Comparison of ENCODE assay signal across 24 mouse cellular contexts in the genomic region with DNA sequence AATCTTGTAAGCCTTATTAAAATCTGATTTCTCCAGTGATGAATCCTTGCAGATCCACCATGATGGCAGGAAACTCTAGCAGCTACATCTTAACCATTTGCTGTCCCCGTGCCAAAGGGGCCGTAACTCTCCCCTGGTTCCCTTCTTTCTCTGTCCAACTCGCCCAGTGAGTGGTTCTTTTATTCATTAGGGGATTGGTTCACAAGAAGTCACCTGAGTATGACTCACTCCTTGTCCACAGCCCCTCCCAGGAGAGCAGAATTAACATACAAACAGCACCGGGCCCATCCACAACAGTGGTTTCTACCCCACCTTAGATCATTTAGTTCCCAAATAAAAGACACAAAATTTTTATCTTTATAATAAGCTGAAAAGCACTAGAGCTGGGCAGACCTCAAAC. TPM values are rescaled to one million over a fixed set of nuclear protein-coding genes. Genes with fewer than 3 reads are reported as not detected.
"Had no signal": no experiment of that assay in that cellular context is flagged by ENCODE, and none has a peak within 500 bp of the region (broad histone marks: within the 10 kb centered on the region; RNA-seq: fewer than 3 reads in every experiment).

No protein-coding gene starts in this region.

- H3K4me1 ChIP-seq: liver, embryonic 13.5 days; liver, embryonic 15.5 days; lung, embryonic 15.5 days; megakaryocyte, embryonic 14.5 days; midbrain, embryonic 13.5 days; midbrain, embryonic 15.5 days; neural tube, embryonic 13.5 days; neural tube, embryonic 15.5 days had no signal

- H3K27ac ChIP-seq: liver, embryonic 13.5 days; liver, embryonic 15.5 days; lung, embryonic 15.5 days; macrophage; midbrain, embryonic 13.5 days; midbrain, embryonic 15.5 days; neural tube, embryonic 13.5 days; neural tube, embryonic 15.5 days had no signal

- H3K27me3 ChIP-seq: liver, embryonic 13.5 days; liver, embryonic 15.5 days; lung, embryonic 15.5 days; megakaryocyte, embryonic 14.5 days; midbrain, embryonic 13.5 days; midbrain, embryonic 15.5 days; neural tube, embryonic 13.5 days; neural tube, embryonic 15.5 days had no signal

- H3K9me3 ChIP-seq: liver, embryonic 13.5 days; liver, embryonic 15.5 days; lung, embryonic 15.5 days; megakaryocyte, embryonic 14.5 days; midbrain, embryonic 13.5 days; midbrain, embryonic 15.5 days; neural tube, embryonic 13.5 days; neural tube, embryonic 15.5 days had no signal

- ATAC-seq: liver, postnatal 0 days; lung, postnatal 0 days; midbrain, embryonic 13.5 days; midbrain, embryonic 15.5 days had no signal

- H3K4me3 ChIP-seq: liver, embryonic 13.5 days; liver, embryonic 15.5 days; lung, embryonic 15.5 days; megakaryocyte, embryonic 14.5 days; midbrain, embryonic 13.5 days; midbrain, embryonic 15.5 days; neural tube, embryonic 13.5 days; neural tube, embryonic 15.5 days had no signal

- H3K4me2 ChIP-seq: liver, embryonic 13.5 days; liver, embryonic 15.5 days; lung, embryonic 15.5 days; midbrain, embryonic 11.5 days; midbrain, embryonic 13.5 days; midbrain, embryonic 15.5 days; neural tube, embryonic 13.5 days; neural tube, embryonic 15.5 days had no signal

- H3K36me3 ChIP-seq: liver, embryonic 13.5 days; liver, embryonic 15.5 days; lung, embryonic 15.5 days; midbrain, embryonic 13.5 days; midbrain, embryonic 15.5 days; neural tube, embryonic 13.5 days; neural tube, embryonic 15.5 days had no signal

- H3K9ac ChIP-seq: liver, embryonic 13.5 days; liver, embryonic 15.5 days; liver, postnatal 0 days; lung, embryonic 15.5 days; midbrain, embryonic 13.5 days; midbrain, embryonic 15.5 days; neural tube, embryonic 13.5 days; neural tube, embryonic 15.5 days had no signal

- DNase-seq: liver, embryonic 13.5 days; liver, postnatal 0 days; lung, adult 2 months; lung, postnatal 14 days; right cerebral cortex, postnatal 14 days; right cerebral cortex, postnatal 4 days; spleen, adult 18-20 months; thymus, adult 18-20 months; thymus, postnatal 14 days; thymus, postnatal 36 days had no signal

RNA-seq across cellular contexts. Expression of gene Gm9972, which starts 3.4 kb away (rescaled TPM):
- polyA plus RNA-seq: liver, embryonic 13.5 days; liver, embryonic 15.5 days; liver, postnatal 0 days; lung, adult 2 months; lung, postnatal 0 days; macrophage; midbrain, embryonic 11.5 days; midbrain, embryonic 13.5 days; midbrain, embryonic 15.5 days; midbrain, postnatal 0 days; neural tube, embryonic 11.5 days; neural tube, embryonic 13.5 days; neural tube, embryonic 15.5 days; small intestine, adult 2 months; thymus, postnatal 0 days had no signal
